Mouse (Mus musculus): ENCODE data around the gene Atg10. TPM values are rescaled to one million over a fixed set of nuclear protein-coding genes. Genes with fewer than 3 reads are reported as not detected.

The Atg10 gene
- polyA plus RNA-seq, 1 experiment from 2014 or later = 21.7 TPM

- DNase-seq (ENCODE audit: low spot score) = no peak
Observed at GRCm38 (mm10) chr13:91178428-91179160, 45.2 kb downstream of the Atg10 start.

- no peak for DNase-seq (ENCODE audit: low spot score)
Observed at GRCm38 (mm10) chr13:91175347-91175746, 48.4 kb downstream of the Atg10 start.

GRCm38 (mm10) chr13:91171766-91172491 is 51.8 kb downstream of the Atg10 start:
- no peak for DNase-seq (ENCODE audit: low spot score)

- no peak for DNase-seq (ENCODE audit: low spot score)
Observed at GRCm38 (mm10) chr13:91171205-91171604, 52.6 kb downstream of the Atg10 start.

- DNase-seq (ENCODE audit: low spot score) = peak; percentile 39
Observed at GRCm38 (mm10) chr13:91169529-91170319, 54.0 kb downstream of the Atg10 start.

- peak; percentile 8 for DNase-seq (ENCODE audit: low spot score)
Observed at GRCm38 (mm10) chr13:91168486-91168885, 55.3 kb downstream of the Atg10 start.

- DNase-seq (ENCODE audit: low spot score) = no peak
Observed at GRCm38 (mm10) chr13:91167561-91167960, 56.2 kb downstream of the Atg10 start.

GRCm38 (mm10) chr13:91166286-91166685 is 57.5 kb downstream of the Atg10 start:
- no peak for DNase-seq (ENCODE audit: low spot score)

GRCm38 (mm10) chr13:91165200-91165599 is 58.6 kb downstream of the Atg10 start:
- no peak for DNase-seq (ENCODE audit: low spot score)

GRCm38 (mm10) chr13:91163292-91163691 is 60.5 kb downstream of the Atg10 start:
- DNase-seq (ENCODE audit: low spot score) = no peak

- no peak for DNase-seq (ENCODE audit: low spot score)
Observed at GRCm38 (mm10) chr13:91162452-91162851, 61.3 kb downstream of the Atg10 start.

GRCm38 (mm10) chr13:91160616-91161015 is 63.2 kb downstream of the Atg10 start:
- DNase-seq (ENCODE audit: low spot score) = no peak

- DNase-seq (ENCODE audit: low spot score) = no peak
Observed at GRCm38 (mm10) chr13:91159881-91160280, 63.9 kb downstream of the Atg10 start.

- no peak for DNase-seq (ENCODE audit: low spot score)
Observed at GRCm38 (mm10) chr13:91157941-91158340, 65.8 kb downstream of the Atg10 start.

- no peak for DNase-seq (ENCODE audit: low spot score)
Observed at GRCm38 (mm10) chr13:91157429-91157828, 66.3 kb downstream of the Atg10 start.

GRCm38 (mm10) chr13:91156949-91157348 is 66.8 kb downstream of the Atg10 start:
- DNase-seq (ENCODE audit: low spot score) = no peak

GRCm38 (mm10) chr13:91156308-91156707 is 67.5 kb downstream of the Atg10 start:
- DNase-seq (ENCODE audit: low spot score) = no peak

GRCm38 (mm10) chr13:91155429-91156207 is 68.2 kb downstream of the Atg10 start:
- no peak for DNase-seq (ENCODE audit: low spot score)

GRCm38 (mm10) chr13:91154622-91155021 is 69.1 kb downstream of the Atg10 start:
- DNase-seq (ENCODE audit: low spot score) = no peak

- no peak for DNase-seq (ENCODE audit: low spot score)
Observed at GRCm38 (mm10) chr13:91136337-91136736, 87.4 kb downstream of the Atg10 start.

GRCm38 (mm10) chr13:91133334-91133890 is 90.4 kb downstream of the Atg10 start:
- DNase-seq (ENCODE audit: low spot score) = no peak

Data from thymus, postnatal 0 days (tissue).